Mouse (Mus musculus) ES-CJ7 (cell line): ENCODE results near the gene Kif11.

Source experiments
- DNase-seq: peaks from one replicate; pipeline ENCODE4 v3.0.0; 2011; ENCODE audit warnings: low read depth, low spot score

Gene Kif11

DNA sequence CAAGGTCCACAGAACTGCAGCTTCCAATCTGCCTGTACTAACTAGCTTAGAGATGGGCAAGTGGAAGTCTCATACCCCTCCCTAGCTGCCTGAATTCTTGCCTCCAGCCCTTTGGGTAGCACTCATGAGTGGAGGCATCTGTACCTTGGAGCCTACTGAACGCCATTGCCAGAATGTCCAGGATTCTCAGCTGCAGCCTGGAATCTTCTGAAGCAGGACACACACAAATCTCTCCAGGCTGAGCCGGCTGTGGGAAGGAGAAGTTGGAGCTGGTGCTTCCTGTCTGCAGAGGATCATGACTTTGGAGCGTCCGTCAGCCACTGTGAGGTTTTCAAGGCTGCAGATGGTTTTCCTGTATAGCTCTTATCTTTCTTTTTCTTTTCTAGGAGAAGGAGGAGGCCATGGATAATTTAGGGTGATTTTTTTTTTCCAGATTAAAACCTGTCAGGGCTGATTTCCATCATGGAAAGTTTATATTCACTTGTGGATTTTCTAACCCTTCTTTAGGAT is 67.5 kb downstream of the Kif11 start:
- DNase-seq = no peak

DNA sequence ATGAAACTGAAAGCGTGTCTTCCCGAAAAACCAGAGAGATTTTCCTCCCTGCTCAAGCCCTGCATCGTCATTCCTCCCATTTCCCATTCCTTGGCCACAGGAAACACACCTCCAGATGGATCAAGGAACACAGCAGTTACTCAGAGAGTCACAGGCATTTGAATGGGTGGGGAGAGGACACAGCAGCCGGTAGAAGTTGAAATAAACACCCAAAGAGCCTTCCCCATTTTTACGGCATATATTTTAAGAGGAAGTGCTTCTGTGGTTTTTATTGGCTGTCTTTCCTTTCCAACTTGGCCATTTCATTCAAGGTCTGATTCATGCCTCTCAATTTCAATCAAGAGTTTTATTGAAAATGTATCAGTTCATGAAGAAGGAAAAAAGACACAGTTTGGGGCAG is 72.0 kb downstream of the Kif11 start:
- no peak for DNase-seq

DNA sequence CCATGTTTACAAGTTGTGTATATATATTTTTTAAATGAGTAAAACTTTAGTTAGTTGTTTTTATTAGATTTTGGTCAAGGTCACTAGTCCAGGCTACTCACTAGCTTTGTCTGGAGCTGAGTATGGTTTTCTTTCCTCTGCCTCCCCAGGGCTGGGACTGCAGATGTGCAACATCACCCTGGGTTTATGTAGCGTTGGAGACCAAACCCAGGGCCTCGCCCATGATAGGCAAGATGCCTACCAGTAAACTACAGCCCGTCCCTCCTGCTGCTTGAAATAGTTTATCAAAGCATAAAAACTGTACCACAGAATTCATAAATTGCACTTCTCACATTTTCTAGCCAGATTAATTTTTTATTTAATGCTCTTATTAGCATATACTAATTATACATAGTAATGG is 73.0 kb downstream of the Kif11 start:
- DNase-seq = no peak

DNA sequence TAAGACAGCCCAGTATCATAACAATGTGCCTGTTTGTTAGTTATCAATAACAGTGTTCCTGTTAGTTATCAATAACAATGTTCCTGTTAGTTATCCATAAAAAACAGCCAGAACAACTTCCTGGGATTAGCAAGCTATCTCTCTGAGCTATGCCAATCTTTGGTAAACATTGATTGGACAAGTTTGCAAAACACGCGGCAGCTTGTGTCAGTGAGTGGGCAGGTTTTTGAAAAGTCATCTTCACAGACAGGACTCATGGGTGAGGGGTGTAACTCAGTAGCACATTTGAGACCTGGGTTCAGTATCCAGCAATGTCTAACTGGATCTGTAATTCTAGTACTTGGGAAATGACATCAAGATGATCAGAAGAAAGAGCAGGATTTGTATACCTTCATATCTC is 79.3 kb downstream of the Kif11 start:
- no peak for DNase-seq

DNA sequence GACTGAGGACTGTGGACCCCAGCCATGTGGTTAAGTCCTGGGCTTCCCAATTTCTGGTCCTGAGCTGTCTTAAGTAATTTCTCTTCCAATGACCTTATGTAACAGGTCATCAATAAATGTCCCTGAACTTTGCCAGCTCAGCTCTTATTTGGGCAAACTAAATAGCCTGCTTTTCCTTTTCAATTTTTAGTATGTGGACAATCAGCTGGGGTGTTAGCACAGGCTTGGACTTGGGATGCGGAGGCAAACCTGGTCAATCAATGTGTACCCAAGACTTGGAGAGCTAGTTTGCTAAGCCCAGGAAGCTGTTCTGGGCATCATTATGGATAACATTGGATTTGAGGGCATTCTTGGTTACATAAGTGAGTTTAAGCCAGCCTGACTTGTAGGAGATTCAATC is 79.8 kb downstream of the Kif11 start:
- no peak for DNase-seq

DNA sequence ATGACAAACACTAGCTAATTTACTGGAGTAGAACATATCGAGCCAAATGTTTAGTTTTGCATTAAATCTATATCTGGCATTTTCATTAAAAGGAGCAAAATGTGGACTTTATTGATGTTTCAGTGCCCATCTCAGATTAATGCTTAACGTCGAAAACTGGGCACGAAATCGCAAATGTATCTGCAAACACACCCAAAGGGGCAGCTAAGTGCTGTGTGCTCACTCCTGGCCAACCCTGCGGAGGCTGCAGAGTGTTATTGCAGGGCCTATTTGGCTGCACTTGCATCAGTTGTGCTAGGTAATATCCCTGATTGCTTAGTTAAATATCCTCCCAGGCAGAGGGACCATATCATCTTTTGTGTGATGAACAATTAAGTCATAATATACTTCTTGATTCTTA is 81.8 kb downstream of the Kif11 start:
- DNase-seq = no peak

DNA sequence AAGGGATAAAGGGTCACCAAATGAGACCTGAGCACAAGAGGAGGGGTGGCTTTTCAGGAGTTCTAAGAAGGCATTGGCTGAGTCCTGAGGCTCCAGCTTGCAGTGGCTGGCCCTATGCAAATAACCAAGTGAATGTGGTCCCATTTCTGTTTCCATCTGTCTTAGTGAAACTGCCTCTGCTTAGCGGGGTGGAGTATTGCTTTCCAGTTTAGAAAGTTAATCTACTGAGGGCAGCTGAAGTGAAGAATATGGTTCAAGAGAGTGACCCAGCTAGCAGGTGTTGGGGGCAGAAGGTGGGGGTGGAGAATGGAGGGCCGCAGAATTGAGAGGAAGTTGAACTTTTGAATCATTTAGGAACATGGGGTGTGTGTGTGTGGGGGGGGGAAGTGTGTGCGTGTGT is 90.2 kb downstream of the Kif11 start:
- DNase-seq = no peak

DNA sequence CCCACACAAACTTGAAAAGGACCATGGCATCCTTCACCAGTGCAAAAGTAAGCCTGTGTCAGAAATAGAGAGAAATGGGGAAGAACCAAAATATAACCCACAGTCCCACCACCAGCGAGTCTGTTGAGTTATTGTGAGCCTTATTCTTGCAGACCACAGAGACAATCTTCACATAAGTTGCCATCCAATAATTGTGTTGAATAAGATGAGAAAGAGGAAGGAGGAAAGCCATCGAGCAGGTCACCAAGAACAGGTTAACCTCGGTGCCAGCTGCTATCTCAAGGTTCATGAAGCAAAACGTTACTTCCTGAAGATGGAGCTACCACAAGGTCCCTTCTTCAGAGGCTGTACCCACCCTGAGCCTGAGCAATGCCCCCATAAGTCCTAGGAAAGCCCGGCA is 90.8 kb downstream of the Kif11 start:
- no peak for DNase-seq

DNA sequence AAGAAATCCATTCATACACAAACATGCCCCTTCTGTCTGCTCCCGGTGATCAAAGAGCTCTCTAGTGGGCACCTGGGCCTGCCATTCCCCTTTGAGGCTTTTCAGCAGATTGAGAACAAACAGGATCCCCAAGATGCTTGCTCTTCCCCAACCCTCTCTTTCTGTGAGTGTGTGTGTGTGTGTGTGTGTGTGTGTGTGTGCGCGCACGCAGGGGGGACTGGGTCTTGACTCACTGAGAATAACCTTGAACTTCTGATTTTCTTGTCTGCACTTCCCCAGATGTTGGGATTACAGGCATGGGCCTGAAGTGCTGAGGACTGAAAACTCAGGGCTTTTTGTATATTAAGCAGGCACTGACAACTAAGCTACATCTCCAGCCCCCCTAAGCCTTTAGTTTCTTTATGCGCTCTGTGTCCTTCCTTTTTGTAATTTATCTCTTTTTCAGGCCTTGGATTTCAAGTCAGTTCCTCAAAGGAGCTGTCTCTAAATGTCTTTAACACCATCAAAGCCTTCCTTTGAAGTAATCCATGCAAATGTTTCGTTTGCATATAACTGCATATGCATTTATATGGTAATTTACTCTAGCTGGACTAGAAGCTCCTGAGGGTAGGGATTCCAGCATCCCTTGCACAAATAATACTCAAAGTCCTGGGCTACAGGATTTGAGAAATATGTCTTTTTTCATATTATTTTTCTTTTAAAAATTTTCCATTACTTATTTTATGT is 92.8 kb downstream of the Kif11 start:
- DNase-seq = peak; percentile 40
